Mouse (Mus musculus) heart, postnatal 0 days (tissue): ENCODE results near the gene Lama5. TPM values are rescaled to one million over a fixed set of nuclear protein-coding genes. Genes with fewer than 3 reads are reported as not detected.

Experiments
- ATAC-seq: fragments of 200-750 bp; cut with Nextera tagmentation; 2 replicates; pipeline ENCODE4 v1.8.0; 2017; ENCODE audit warnings: low read depth, moderate number of reproducible peaks, moderate library complexity; ENCODE audit not compliant: insufficient read depth
- DNase-seq: peaks from one replicate; pipeline ENCODE4 v3.0.0-alpha.2; 2016; ENCODE audit warnings: low spot score
- H3K27ac ChIP-seq: fragments of 300-500 bp; sonication (generic); 2 replicates; pipeline ENCODE4 v1.5.1; 2014; ENCODE audit warnings: low read depth, mild to moderate bottlenecking
- H3K27me3 ChIP-seq: fragments of 300-500 bp; sonication (generic); 2 replicates; pipeline ENCODE4 v1.6.1; 2014; ENCODE audit warnings: low read length, mixed read lengths; ENCODE audit not compliant: control insufficient read depth, insufficient read depth
- H3K36me3 ChIP-seq: fragments of 300-500 bp; sonication (generic); replicated peaks from 2 replicates; pipeline ENCODE4 v1.6.1; 2014; ENCODE audit warnings: low read length, mixed read lengths; ENCODE audit not compliant: control insufficient read depth, insufficient read depth
- H3K4me1 ChIP-seq: fragments of 300-500 bp; sonication (generic); 2 replicates; pipeline ENCODE4 v1.6.1; 2014; ENCODE audit warnings: antibody characterized with exemption; ENCODE audit not compliant: control insufficient read depth, insufficient read depth
- H3K4me2 ChIP-seq: fragments of 300-500 bp; sonication (generic); 2 replicates; pipeline ENCODE4 v1.6.1; 2014; ENCODE audit warnings: low read depth, mild to moderate bottlenecking, low read length, moderate library complexity
- H3K4me3 ChIP-seq: fragments of 300-500 bp; sonication (generic); 2 replicates; pipeline ENCODE4 v1.5.1; 2014; ENCODE audit warnings: low read depth, low read length
- H3K9ac ChIP-seq: fragments of 300-500 bp; sonication (generic); replicated peaks from 2 replicates; pipeline ENCODE4 v1.6.1; 2014; ENCODE audit warnings: low read depth, low read length, mixed read lengths
- H3K9me3 ChIP-seq: fragments of 300-500 bp; sonication (generic); replicated peaks from 2 replicates; pipeline ENCODE4 v1.6.1; 2016; ENCODE audit warnings: low read length; ENCODE audit not compliant: control insufficient read depth
- CTCF ChIP-seq: IDR thresholded peaks from 2 replicates; pipeline ENCODE4 v1.5.1; 2016; ENCODE audit warnings: antibody characterized with exemption, control low read depth, low read depth
- EP300 ChIP-seq: IDR thresholded peaks from 2 replicates; pipeline ENCODE4 v1.6.1; 2016; ENCODE audit warnings: antibody characterized with exemption, low read depth
- WGBS: fragments of 180-500 bp; shearing (Covaris S2); extraction: QIAGEN DNeasy Blood & Tissue Kit; methylation state at CpG from one replicate; pipeline ENCODE4 v1.1.7; 2014; 5-methylcytosine and 5-hydroxymethylcytosine counted together
- polyA plus RNA-seq: library from polyadenylated mRNA; unstranded; fragments of >200 nt; fragmentation: Nextera tagmentation; extraction: Ambion mirVana; gene quantifications from 2 replicates; pipeline ENCODE4 v1.2.1, GENCODE M21; 2015
- total RNA-seq: library from RNA; depleted of rRNA; stranded (reverse); fragments of >200 nt; gene quantifications from 2 replicates; pipeline ENCODE4 v1.2.3, GENCODE M21; 2014; ENCODE audit warnings: low replicate concordance; rRNA removed

Gene Lama5
- 69.6 and 95.7 TPM in 2 replicates for total RNA-seq
- 16.6 and 16.9 TPM in 2 replicates for polyA plus RNA-seq

GRCm38 (mm10) chr2:180225762-180226378, at the start of gene Lama5:
Gene Lama5 (minus strand): TSS chr2:180225859.
- Histone ChIP-seq H3K9ac (peak within 1 kb of the TSS; percentile 62), H3K27ac (peak within 1 kb of the TSS; percentile 62), H3K4me3 (peak within 1 kb of the TSS; percentile 70), H3K4me2 (peak within 1 kb of the TSS; percentile 97), H3K9me3 (no peaks in the 10 kb centered on the region), H3K4me1 (peaks cover 58% of the 10 kb centered on the region), H3K27me3 (peaks cover 14% of the 10 kb centered on the region; the same call in 1 of the 2 replicates), H3K36me3 (0 out of 2 replicates have a peak, but pooled peaks cover 3% of the 10 kb centered on the region)
- TF ChIP-seq EP300 (no peak), CTCF (no peak)
- peak; percentile 70 for DNase-seq
- 1% methylated on average over 35 of the region's 37 CpGs for WGBS
- ATAC-seq: peak; percentile 83

DNA sequence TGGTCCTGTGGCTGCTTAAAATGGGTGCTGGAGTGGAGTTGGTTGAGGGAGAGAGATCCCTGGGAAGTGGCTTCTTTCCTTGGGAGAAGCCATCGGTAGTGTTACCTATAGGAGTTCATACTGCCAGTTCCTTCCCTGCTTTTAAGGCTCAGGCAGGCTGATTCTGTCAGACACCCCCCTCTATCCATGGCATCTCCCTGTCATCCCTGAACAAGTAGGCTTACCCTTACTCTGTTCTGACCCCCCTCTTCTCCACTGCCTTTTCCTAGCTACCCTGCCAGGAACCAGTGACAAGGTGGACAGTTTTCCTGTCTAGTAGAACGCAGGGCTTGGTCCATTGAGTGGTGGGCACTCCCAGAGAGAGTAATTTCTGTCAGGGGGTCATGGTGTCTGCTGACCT, 48.9 kb upstream of the Lama5 start:
- no peak overlapping the region for H3K9ac ChIP-seq
- H3K27ac ChIP-seq: no peak overlapping the region
- WGBS: 93% methylated on average over 2 of the region's 2 CpGs
- TF ChIP-seq CTCF (no peak), EP300 (no peak)
- no peak overlapping the region for H3K4me2 ChIP-seq
- DNase-seq (no peak), ATAC-seq (no peak)
- peaks cover 3% of the 10 kb centered on the region; the same call in 1 of the 2 replicates for H3K27me3 ChIP-seq
- no peak overlapping the region for H3K4me3 ChIP-seq
- H3K4me1 ChIP-seq: peaks cover 9% of the 10 kb centered on the region; the same call in 1 of the 2 replicates
- no peaks in the 10 kb centered on the region for H3K9me3 ChIP-seq
- H3K36me3 ChIP-seq: peaks cover 5% of the 10 kb centered on the region; the same call in 1 of the 2 replicates

GRCm38 (mm10) chr2:180273394-180274244, 48.0 kb upstream of the Lama5 start, which contains the start of gene Cables2:
Gene Cables2 (minus strand): TSS chr2:180273496.
- Histone ChIP-seq H3K9me3 (no peaks in the 10 kb centered on the region), H3K27me3 (no peaks in the 10 kb centered on the region; the same call in 1 of the 2 replicates), H3K9ac (peak within 1 kb of the TSS; percentile 86), H3K4me1 (peaks cover 9% of the 10 kb centered on the region; the same call in 1 of the 2 replicates), H3K36me3 (peaks cover 8% of the 10 kb centered on the region; the same call in 1 of the 2 replicates), H3K4me2 (peak within 1 kb of the TSS; percentile 95), H3K27ac (peak within 1 kb of the TSS; percentile 75), H3K4me3 (peak within 1 kb of the TSS; percentile 87)
- 6% methylated on average over 52 of the region's 68 CpGs for WGBS
- TF ChIP-seq CTCF: no peak
- TF ChIP-seq EP300: no peak
- DNase-seq: peak; percentile 99
- peak; percentile 93 for ATAC-seq

DNA sequence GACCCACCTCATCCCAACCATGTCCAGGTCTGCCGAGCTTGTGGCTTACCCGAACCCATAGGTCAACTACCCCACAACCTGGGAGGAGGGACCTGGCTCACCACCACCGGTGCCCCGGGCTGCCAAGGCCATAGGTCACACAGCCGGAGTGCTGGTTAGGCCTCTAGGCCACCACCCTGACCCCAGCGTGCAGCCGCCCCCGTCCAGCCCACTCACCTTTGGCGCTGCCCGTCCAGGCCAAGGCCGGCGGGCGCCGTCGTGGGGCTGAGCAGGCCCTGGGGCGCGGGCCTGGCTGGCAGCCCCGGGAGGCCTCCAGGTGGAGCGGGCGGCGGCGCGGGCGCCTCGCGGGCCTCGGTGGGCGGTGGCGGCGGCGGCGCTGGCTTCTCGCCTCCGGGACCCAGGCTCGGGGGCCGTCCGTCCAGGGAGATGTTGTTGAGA, 47.2 kb upstream of the Lama5 start:
- DNase-seq: no peak
- peak overlapping the region; percentile 95 for H3K4me2 ChIP-seq
- H3K4me1 ChIP-seq: peaks cover 9% of the 10 kb centered on the region; the same call in 1 of the 2 replicates
- TF ChIP-seq CTCF (no peak), EP300 (no peak)
- no peaks in the 10 kb centered on the region; the same call in 1 of the 2 replicates for H3K27me3 ChIP-seq
- H3K9ac ChIP-seq: peak overlapping the region; percentile 86
- peak; percentile 25 for ATAC-seq
- H3K27ac ChIP-seq: peak overlapping the region; percentile 75
- peak overlapping the region; percentile 87 for H3K4me3 ChIP-seq
- no peaks in the 10 kb centered on the region for H3K9me3 ChIP-seq
- peaks cover 8% of the 10 kb centered on the region; the same call in 1 of the 2 replicates for H3K36me3 ChIP-seq
- WGBS: under 1% methylated on average over 31 of the region's 37 CpGs

DNA sequence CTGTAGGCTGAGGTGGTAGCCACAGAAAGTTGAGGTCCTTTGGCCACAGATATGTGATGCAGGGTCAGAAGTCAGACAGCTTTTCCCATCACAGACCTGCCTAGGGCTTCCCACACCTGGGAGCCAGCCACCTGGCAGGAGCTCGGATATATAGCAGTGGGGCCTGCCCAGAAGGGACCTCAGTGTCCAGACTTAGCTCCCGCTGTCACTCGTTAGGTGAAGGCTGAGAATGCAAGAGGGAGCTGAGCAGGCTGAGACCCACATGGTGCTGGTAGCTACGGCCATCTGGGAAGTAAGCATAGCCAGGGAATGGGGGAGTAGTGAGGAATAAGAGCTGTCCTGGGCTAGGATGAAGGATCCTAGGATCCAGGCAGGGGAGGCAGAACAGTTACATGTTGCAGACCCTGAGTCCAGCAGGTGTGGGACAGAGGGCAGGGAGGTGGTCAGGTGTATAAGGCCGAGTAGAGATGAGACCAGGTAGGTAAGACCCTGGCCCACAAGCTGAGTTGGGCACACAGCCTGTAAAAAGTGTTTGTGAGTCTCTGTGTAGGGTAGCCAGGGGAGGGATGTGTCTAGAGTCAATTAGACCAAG, 46.2 kb upstream of the Lama5 start:
- TF ChIP-seq CTCF: no peak
- no peak for TF ChIP-seq EP300
- Histone ChIP-seq H3K4me2 (no peak overlapping the region), H3K27ac (no peak overlapping the region), H3K4me3 (no peak overlapping the region; the same call in 1 of the 2 replicates), H3K4me1 (peaks cover 9% of the 10 kb centered on the region; the same call in 1 of the 2 replicates), H3K9ac (peak overlapping the region; percentile 86; the same call in 1 of the 2 replicates), H3K9me3 (no peaks in the 10 kb centered on the region), H3K36me3 (peaks cover 11% of the 10 kb centered on the region; the same call in 1 of the 2 replicates), H3K27me3 (no peaks in the 10 kb centered on the region; the same call in 1 of the 2 replicates)
- WGBS: 57% methylated on average over 5 of the region's 5 CpGs
- no peak for DNase-seq
- no peak for ATAC-seq
